Mouse (Mus musculus): Measurements from ENCODE around the gene Nexn. TPM values are rescaled to one million over a fixed set of nuclear protein-coding genes. Genes with fewer than 3 reads are reported as not detected.
A peak's percentile ranks its signal among the peaks of the same experiment; 100 is the strongest.
"Not testable (repeated sequence)": the region's sequence is repeated elsewhere in the genome, so short reads cannot be mapped to it uniquely, and the experiment has no call there.

The Nexn gene
- polyA plus RNA-seq (2015; fragmentation: Nextera tagmentation; extraction: Ambion mirVana): 23.5 and 27.2 TPM in 2 replicates

- Histone ChIP-seq H3K4me1 (peaks cover 15% of the 10 kb centered on the region), H3K27me3 (peaks cover 20% of the 10 kb centered on the region), H3K9ac (peak within 1 kb of the TSS; percentile 70), H3K27ac (replicated peaks) (peak within 1 kb of the TSS; percentile 65), H3K36me3 (no peaks in the 10 kb centered on the region), H3K9me3 (replicated peaks) (no peaks in the 10 kb centered on the region), H3K4me2 (replicated peaks) (peak within 1 kb of the TSS; percentile 89), H3K4me3 (replicated peaks) (peak within 1 kb of the TSS; percentile 56)
- 5% methylated on average over 13 of the region's 13 CpGs for WGBS
- no peak for ATAC-seq (ENCODE audit: insufficient number of reproducible peaks, low FRiP score, low TSS enrichment, low read depth)
These were observed at the start of gene Nexn for GRCm38 (mm10) chr3:152266036-152266421. Gene Nexn (minus strand): TSS chr3:152266350.

DNA sequence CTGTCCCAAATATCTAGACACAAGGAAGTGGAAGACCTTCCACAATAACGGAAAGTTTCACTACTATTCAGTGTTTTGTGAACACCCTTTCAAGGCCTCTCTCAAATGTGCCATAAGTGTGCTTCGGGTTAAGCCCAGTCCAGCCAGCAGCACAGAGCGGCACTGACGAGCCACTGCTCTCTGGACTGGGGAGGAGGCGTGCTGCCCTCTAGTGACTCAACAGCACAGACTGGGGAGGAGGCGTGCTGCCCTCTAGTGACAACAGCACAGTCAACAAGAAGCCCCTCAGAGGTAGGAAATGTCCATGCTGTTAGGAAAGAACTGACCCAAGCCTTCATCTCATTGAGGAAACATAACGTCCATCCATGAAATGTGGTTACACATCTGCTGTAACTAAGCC lies 49.5 kb upstream of the Nexn start:
- Histone ChIP-seq H3K9me3 (replicated peaks) (no peaks in the 10 kb centered on the region), H3K27me3 (no peaks in the 10 kb centered on the region), H3K4me2 (replicated peaks) (no peak overlapping the region), H3K4me1 (peaks cover 4% of the 10 kb centered on the region; the same call in 1 of the 2 replicates), H3K9ac (no peak overlapping the region), H3K27ac (replicated peaks) (no peak overlapping the region), H3K36me3 (peaks cover 7% of the 10 kb centered on the region), H3K4me3 (replicated peaks) (no peak overlapping the region)
- WGBS: 8% methylated on average over 7 of the region's 7 CpGs
- peak; percentile 88 for ATAC-seq (ENCODE audit: insufficient number of reproducible peaks, low FRiP score, low TSS enrichment, low read depth)

DNA sequence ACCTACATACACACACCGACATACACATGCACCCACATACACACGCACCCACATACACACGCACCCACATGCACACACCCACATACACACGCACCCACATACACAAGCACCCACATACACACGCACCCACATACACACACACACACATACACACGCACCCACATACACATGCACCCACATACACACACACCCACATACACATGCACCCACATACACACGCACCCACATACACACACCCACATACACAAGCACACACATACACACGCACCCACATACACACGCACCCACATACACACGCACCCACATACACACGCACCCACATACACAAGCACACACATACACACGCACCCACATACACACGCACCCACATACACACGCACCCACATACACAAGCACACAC lies 48.5 kb upstream of the Nexn start:
- not testable (repeated sequence) for H3K4me2 ChIP-seq (replicated peaks); H3K27ac ChIP-seq (replicated peaks); H3K4me3 ChIP-seq (replicated peaks); H3K27me3 ChIP-seq; H3K9ac ChIP-seq; H3K9me3 ChIP-seq (replicated peaks); ATAC-seq (ENCODE audit: insufficient number of reproducible peaks, low FRiP score, low TSS enrichment, low read depth); H3K4me1 ChIP-seq; H3K36me3 ChIP-seq
- WGBS: 79% methylated on average over 14 of the region's 14 CpGs

GRCm38 (mm10) chr3:152309250-152309645 lies 43.1 kb upstream of the Nexn start:
- WGBS: 86% methylated on average over 9 of the region's 9 CpGs
- Histone ChIP-seq H3K4me2 (replicated peaks) (no peak overlapping the region), H3K4me3 (replicated peaks) (no peak overlapping the region), H3K36me3 (peaks cover 15% of the 10 kb centered on the region; the same call in 1 of the 2 replicates), H3K27me3 (no peaks in the 10 kb centered on the region), H3K9me3 (replicated peaks) (no peaks in the 10 kb centered on the region), H3K4me1 (peaks cover 20% of the 10 kb centered on the region), H3K9ac (no peak overlapping the region), H3K27ac (replicated peaks) (peak overlapping the region; percentile 73)
- no peak for ATAC-seq (ENCODE audit: insufficient number of reproducible peaks, low FRiP score, low TSS enrichment, low read depth)

DNA sequence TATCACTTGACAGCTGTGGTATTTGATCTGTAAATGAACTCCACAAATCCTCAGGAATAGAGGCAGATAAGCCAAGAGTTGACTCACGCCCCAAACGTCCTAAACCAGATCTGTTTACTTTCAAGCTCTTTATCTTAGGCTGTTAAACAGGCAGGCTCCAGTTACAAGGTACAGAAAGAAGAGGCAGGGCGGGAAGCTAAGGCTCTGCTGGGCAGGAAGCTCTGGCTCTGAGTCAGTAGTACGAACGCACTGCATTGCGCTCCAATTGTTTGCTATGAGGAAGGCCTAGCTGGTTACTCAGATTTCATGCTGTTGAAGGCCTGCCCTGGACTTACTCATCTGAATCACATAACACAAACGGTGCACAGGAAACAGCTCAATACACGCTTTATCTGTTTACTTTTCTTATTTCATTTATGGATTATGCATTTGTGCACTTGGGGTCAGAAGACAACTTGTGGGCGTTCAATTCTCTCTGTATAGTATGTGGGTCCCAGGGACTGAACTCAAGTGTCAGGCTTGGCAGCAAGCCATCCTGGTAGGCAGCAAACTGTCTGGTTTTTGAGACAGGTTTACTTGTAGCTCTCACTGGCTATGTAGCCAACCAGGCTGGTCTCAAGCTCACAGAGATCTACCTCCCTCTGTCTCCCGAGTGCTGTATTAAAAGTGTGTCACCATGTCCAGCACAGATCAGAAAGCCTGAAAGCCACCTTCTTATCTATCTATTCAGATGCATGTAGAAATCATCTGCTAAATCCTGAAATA lies 42.5 kb upstream of the Nexn start:
- WGBS: 43% methylated on average over 10 of the region's 10 CpGs
- Histone ChIP-seq H3K27ac (replicated peaks) (peak overlapping the region; percentile 73), H3K4me3 (replicated peaks) (no peak overlapping the region), H3K4me1 (peaks cover 16% of the 10 kb centered on the region; the same call in 1 of the 2 replicates), H3K4me2 (replicated peaks) (no peak overlapping the region), H3K9ac (no peak overlapping the region), H3K9me3 (replicated peaks) (no peaks in the 10 kb centered on the region), H3K36me3 (peaks cover 15% of the 10 kb centered on the region; the same call in 1 of the 2 replicates), H3K27me3 (no peaks in the 10 kb centered on the region)
- peak; percentile 74; the same call in 1 of the 2 replicates for ATAC-seq (ENCODE audit: insufficient number of reproducible peaks, low FRiP score, low TSS enrichment, low read depth)

GRCm38 (mm10) chr3:152305971-152306370 lies 39.8 kb upstream of the Nexn start:
- Histone ChIP-seq H3K4me2 (replicated peaks) (no peak overlapping the region), H3K27me3 (no peaks in the 10 kb centered on the region), H3K4me3 (replicated peaks) (no peak overlapping the region), H3K4me1 (peaks cover 16% of the 10 kb centered on the region; the same call in 1 of the 2 replicates), H3K27ac (replicated peaks) (no peak overlapping the region), H3K36me3 (peaks cover 21% of the 10 kb centered on the region; the same call in 1 of the 2 replicates), H3K9ac (no peak overlapping the region), H3K9me3 (replicated peaks) (no peaks in the 10 kb centered on the region)
- no peak for ATAC-seq (ENCODE audit: insufficient number of reproducible peaks, low FRiP score, low TSS enrichment, low read depth)
- WGBS: 85% methylated on average over 4 of the region's 4 CpGs

- Histone ChIP-seq H3K9ac (no peak overlapping the region), H3K27ac (replicated peaks) (peak overlapping the region; percentile 3; the same call in 1 of the 2 replicates), H3K9me3 (replicated peaks) (no peaks in the 10 kb centered on the region)
These were observed 38.9 kb upstream of the Nexn start for GRCm38 (mm10) chr3:152305080-152305479.

GRCm38 (mm10) chr3:152304093-152304815 lies 38.1 kb upstream of the Nexn start:
- H3K4me3 ChIP-seq (replicated peaks): no peak overlapping the region
- H3K27ac ChIP-seq (replicated peaks): peak overlapping the region; percentile 3; the same call in 1 of the 2 replicates
- H3K4me2 ChIP-seq (replicated peaks): no peak overlapping the region
- H3K36me3 ChIP-seq: peaks cover 21% of the 10 kb centered on the region; the same call in 1 of the 2 replicates
- no peaks in the 10 kb centered on the region for H3K9me3 ChIP-seq (replicated peaks)
- no peaks in the 10 kb centered on the region for H3K27me3 ChIP-seq
- no peak overlapping the region for H3K9ac ChIP-seq
- no peak for ATAC-seq (ENCODE audit: insufficient number of reproducible peaks, low FRiP score, low TSS enrichment, low read depth)
- 0 out of 2 replicates have a peak, but pooled peaks cover 8% of the 10 kb centered on the region for H3K4me1 ChIP-seq
- 40% methylated on average over 6 of the region's 6 CpGs for WGBS

More at GRCm38 (mm10) chr3:152305080-152305479, 38.9 kb upstream of the Nexn start:
- Histone ChIP-seq H3K4me2 (replicated peaks) (no peak overlapping the region), H3K4me3 (replicated peaks) (no peak overlapping the region), H3K36me3 (peaks cover 21% of the 10 kb centered on the region; the same call in 1 of the 2 replicates), H3K4me1 (peaks cover 16% of the 10 kb centered on the region; the same call in 1 of the 2 replicates), H3K27me3 (no peaks in the 10 kb centered on the region)
- 81% methylated on average over 8 of the region's 8 CpGs for WGBS
- no peak for ATAC-seq (ENCODE audit: insufficient number of reproducible peaks, low FRiP score, low TSS enrichment, low read depth)

GRCm38 (mm10) chr3:152302991-152303390 lies 36.8 kb upstream of the Nexn start:
- no peak overlapping the region for H3K27ac ChIP-seq (replicated peaks)
- no peak overlapping the region for H3K4me3 ChIP-seq (replicated peaks)
- no peaks in the 10 kb centered on the region for H3K27me3 ChIP-seq
- ATAC-seq (ENCODE audit: insufficient number of reproducible peaks, low FRiP score, low TSS enrichment, low read depth): no peak; the same call in 1 of the 2 replicates
- no peak overlapping the region for H3K4me2 ChIP-seq (replicated peaks)
- WGBS: 66% methylated on average over 9 of the region's 9 CpGs
- H3K4me1 ChIP-seq: no peaks in the 10 kb centered on the region
- peaks cover 21% of the 10 kb centered on the region; the same call in 1 of the 2 replicates for H3K36me3 ChIP-seq
- no peaks in the 10 kb centered on the region for H3K9me3 ChIP-seq (replicated peaks)
- H3K9ac ChIP-seq: no peak overlapping the region

DNA sequence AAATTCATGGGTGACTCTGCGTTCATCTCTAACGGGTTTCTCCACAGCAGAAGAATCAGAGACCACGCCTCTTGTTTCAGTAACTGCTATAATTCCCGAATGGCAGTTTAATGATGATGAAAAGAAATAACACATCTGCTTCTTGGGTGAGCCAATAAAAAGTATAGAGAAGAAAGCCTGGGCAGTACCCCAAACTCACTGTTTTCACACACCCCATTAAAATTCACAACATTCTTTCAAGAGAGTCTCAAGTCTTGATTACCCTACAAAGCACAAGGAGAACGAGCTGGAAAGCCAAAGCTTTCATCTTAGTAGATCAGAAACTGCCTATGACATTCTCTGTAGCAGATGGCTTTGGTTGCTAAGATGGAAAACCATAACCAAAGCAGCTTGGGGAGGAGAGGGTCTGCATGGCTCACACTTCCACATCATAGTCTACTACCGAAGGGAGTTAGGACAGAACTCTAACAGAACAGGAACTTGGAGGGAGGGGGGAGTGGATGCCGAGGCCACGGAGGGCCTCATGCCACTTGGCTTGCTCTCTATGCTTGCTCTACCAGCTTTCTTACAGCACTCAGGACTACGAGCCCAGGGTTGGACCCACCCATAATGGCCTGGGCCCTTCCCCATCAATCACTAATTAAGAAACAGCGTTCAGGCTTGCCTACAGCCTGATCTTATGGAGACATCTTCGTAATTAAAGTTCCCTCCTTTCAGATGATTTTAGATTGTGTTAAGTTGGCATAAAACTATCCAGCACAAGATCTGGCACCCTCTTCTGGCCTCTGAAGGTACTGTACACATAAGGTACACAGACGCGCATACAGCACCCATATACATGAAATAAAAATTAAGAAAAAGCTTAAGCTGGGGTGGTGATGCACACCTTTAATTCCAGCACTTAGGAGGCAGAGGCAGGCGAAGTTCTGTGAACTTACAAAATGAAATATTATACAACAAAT lies 34.5 kb upstream of the Nexn start:
- Histone ChIP-seq H3K4me1 (no peaks in the 10 kb centered on the region), H3K9ac (no peak overlapping the region), H3K27ac (replicated peaks) (no peak overlapping the region)

More for the DNA sequence above, 34.5 kb upstream of the Nexn start:
- no peak for ATAC-seq (ENCODE audit: insufficient number of reproducible peaks, low FRiP score, low TSS enrichment, low read depth)
- H3K27me3 ChIP-seq: no peaks in the 10 kb centered on the region
- no peaks in the 10 kb centered on the region for H3K9me3 ChIP-seq (replicated peaks)
- H3K4me2 ChIP-seq (replicated peaks): no peak overlapping the region
- peaks cover 22% of the 10 kb centered on the region; the same call in 1 of the 2 replicates for H3K36me3 ChIP-seq
- H3K4me3 ChIP-seq (replicated peaks): no peak overlapping the region
- WGBS: 77% methylated on average over 14 of the region's 14 CpGs
